Mouse (Mus musculus) megakaryocyte, embryonic 14.5 days (primary cell): Measurements from ENCODE around the gene Zfp451.

ENCODE experiments used
- FLI1 ChIP-seq: IDR thresholded peaks from 2 replicates; pipeline ENCODE4 v1.6.1; 2012; ENCODE audit warnings: low read length, inconsistent platforms, mixed read lengths
- GATA1 ChIP-seq: IDR thresholded peaks from 3 replicates; pipeline ENCODE4 v1.6.1; 2012; ENCODE audit warnings: mixed read lengths, low read length, inconsistent platforms, borderline replicate concordance

GRCm38 (mm10) chr1:33719733-33720225 is 94.6 kb downstream of the Zfp451 start, which contains the start of gene Rab23:
- TF ChIP-seq GATA1, result no peak
- TF ChIP-seq FLI1, result no peak
